Mouse (Mus musculus) fat pad, adult 2 months (tissue): ENCODE data around the gene Dapk2.
"Not testable (repeated sequence)": the region's sequence is repeated elsewhere in the genome, so short reads cannot be mapped to it uniquely, and the experiment has no call there.

ENCODE experiments used
- DNase-seq: peaks from one replicate; pipeline ENCODE4 v3.0.0-alpha.2; 2011; ENCODE audit warnings: low read depth, low spot score; ENCODE audit errors: extremely low read depth

The Dapk2 gene

GRCm38 (mm10) chr9:66271726-66272125 is 113.7 kb downstream of the Dapk2 start:
- no peak for DNase-seq

- no peak for DNase-seq
These were observed 115.6 kb downstream of the Dapk2 start for GRCm38 (mm10) chr9:66273632-66274031.

GRCm38 (mm10) chr9:66274657-66275056 is 116.6 kb downstream of the Dapk2 start:
- DNase-seq = no peak

- DNase-seq = no peak
These were observed 117.4 kb downstream of the Dapk2 start for GRCm38 (mm10) chr9:66275267-66275991.

GRCm38 (mm10) chr9:66276062-66276461 is 118.0 kb downstream of the Dapk2 start:
- DNase-seq = no peak

GRCm38 (mm10) chr9:66276697-66277385 is 118.8 kb downstream of the Dapk2 start:
- DNase-seq = no peak

- DNase-seq = no peak
These were observed 121.6 kb downstream of the Dapk2 start for GRCm38 (mm10) chr9:66279647-66280046.

GRCm38 (mm10) chr9:66280496-66280895 is 122.5 kb downstream of the Dapk2 start:
- DNase-seq = no peak

- DNase-seq = no peak
These were observed 123.5 kb downstream of the Dapk2 start for GRCm38 (mm10) chr9:66281501-66281951.

- no peak for DNase-seq
These were observed 124.6 kb downstream of the Dapk2 start for GRCm38 (mm10) chr9:66282582-66282981.

- DNase-seq = no peak
These were observed 125.7 kb downstream of the Dapk2 start for GRCm38 (mm10) chr9:66283565-66284203.

- DNase-seq = not testable (repeated sequence)
These were observed 127.2 kb downstream of the Dapk2 start for GRCm38 (mm10) chr9:66285241-66285640.

- no peak for DNase-seq
These were observed 127.9 kb downstream of the Dapk2 start for GRCm38 (mm10) chr9:66285901-66286300.

GRCm38 (mm10) chr9:66290727-66291126 is 132.7 kb downstream of the Dapk2 start:
- DNase-seq = no peak

- no peak for DNase-seq
These were observed 135.3 kb downstream of the Dapk2 start for GRCm38 (mm10) chr9:66293319-66293718.

- no peak for DNase-seq
These were observed 136.2 kb downstream of the Dapk2 start for GRCm38 (mm10) chr9:66294227-66294626.

- no peak for DNase-seq
These were observed 137.0 kb downstream of the Dapk2 start for GRCm38 (mm10) chr9:66294980-66295410.

- no peak for DNase-seq
These were observed 137.6 kb downstream of the Dapk2 start for GRCm38 (mm10) chr9:66295577-66296120.

- DNase-seq = no peak
These were observed 140.8 kb downstream of the Dapk2 start for GRCm38 (mm10) chr9:66298783-66299182.

GRCm38 (mm10) chr9:66300448-66301027 is 142.5 kb downstream of the Dapk2 start:
- no peak for DNase-seq
